Mouse (Mus musculus) c-Kit-positive CD71-negative TER-119-negative erythroid progenitor cells, embryonic 14.5 days (primary cell): Measurements from ENCODE around the gene Tbx22.

Source experiments
- DNase-seq: peaks from one replicate; pipeline ENCODE4 v3.0.0-alpha.2; 2013; ENCODE audit warnings: low read depth

Gene Tbx22

GRCm38 (mm10) chrX:107667664-107668063 lies at the start of gene Tbx22:
Tbx22 (plus strand) TSS chrX:107667964.
- DNase-seq: no peak

DNA sequence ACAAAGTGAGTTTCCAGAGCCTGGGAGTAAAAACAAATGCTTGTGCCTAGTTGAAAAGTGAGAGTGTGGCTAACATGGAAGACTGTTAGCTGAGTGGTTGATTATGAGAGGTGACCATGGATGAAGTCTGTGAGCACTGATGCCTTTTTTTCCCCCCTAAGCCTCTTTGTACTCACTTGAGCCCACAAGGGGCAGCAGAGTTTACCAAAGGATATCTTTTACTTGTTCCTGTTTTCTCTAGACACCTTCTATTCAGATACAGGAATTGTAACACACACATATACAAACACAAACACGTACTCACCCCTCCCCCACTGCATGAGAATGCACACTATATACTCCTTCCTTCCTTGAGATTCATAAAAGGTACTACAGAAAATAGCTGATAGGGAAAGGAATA lies 913 bp downstream of the Tbx22 start:
- DNase-seq: no peak

DNA sequence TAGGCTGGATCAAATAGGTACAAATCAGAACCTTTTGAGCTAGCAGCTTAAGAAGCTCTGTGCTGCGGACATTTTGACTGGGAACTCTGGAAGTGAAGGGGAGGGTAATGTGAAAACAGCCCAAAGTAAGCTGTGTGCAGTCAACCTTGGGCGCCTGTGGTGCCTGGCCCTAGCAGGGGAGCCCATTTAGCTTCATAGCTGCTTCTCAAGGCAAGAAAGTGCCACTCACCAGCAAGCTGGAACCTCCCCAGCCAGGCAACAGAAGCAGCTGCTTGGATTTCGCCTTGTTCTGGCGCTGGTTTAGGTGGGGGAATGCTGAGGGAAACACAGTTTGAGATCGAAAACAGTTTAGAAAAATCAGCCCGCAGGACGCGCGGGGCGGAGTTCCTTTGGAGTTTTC lies 11.4 kb downstream of the Tbx22 start:
- no peak for DNase-seq

- no peak for DNase-seq
Measured at GRCm38 (mm10) chrX:107708584-107708983, 40.8 kb downstream of the Tbx22 start.

DNA sequence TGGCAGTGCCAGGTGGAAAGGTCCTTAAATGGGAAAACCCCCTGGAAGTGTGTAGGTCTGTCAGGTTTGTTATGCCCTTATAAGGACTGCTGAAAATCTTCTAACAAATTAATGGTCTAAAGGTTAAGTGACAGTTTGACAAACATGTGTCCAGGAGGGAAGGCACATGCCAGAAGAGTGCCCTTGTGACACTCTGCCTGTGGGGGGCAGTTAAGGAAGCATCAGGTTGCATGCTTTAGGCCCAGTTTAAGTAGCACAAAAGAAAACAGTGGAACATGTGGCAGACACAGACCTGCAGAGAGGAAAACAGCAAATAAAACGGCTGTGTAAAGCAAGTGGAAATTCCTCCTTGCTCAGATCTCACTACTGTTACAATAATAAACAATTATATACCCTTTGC lies 55.8 kb downstream of the Tbx22 start:
- DNase-seq: no peak
